Mouse (Mus musculus): ENCODE measurements around the gene Tagln. TPM values are rescaled to one million over a fixed set of nuclear protein-coding genes. Genes with fewer than 3 reads are reported as not detected.

Gene Tagln
- polyA plus RNA-seq, 1 experiment from 2014 or later, result 24.1 TPM

DNA sequence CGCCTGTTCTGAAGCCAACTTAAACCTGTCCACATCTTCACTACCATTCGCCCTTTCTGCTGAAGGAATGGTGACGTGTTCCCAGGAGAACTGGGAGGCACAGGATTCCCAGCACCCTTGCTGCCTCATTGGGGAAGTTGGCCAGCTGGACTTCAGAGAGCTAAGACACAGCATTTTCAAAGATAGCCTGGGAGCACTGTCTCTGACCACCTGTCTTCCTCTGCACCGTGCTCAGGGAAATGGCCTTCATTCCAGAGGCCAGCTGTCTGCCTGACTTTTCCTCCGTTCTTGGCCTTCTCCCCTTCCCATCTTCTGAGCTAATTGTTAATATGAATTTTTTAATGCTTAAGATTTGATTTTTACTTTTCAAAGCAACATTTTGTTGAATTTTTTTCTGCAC lies 6.6 kb downstream of the Tagln start:
- Histone ChIP-seq H3K27ac (ENCODE audit: low read depth, low read length) (no peak overlapping the region), H3K27me3 (replicated peaks; ENCODE audit: control insufficient read depth, insufficient read depth, low read length) (no peaks in the 10 kb centered on the region), H3K4me2 (no peak overlapping the region), H3K36me3 (ENCODE audit: control insufficient read depth, insufficient read depth, low read length) (peaks cover 26% of the 10 kb centered on the region; the same call in 1 of the 2 replicates), H3K4me3 (ENCODE audit: low read depth, low read length) (no peak overlapping the region), H3K4me1 (replicated peaks; ENCODE audit: control insufficient read depth, insufficient read depth, low read length) (no peaks in the 10 kb centered on the region), H3K9me3 (ENCODE audit: control insufficient read depth, low read length) (no peaks in the 10 kb centered on the region), H3K9ac (ENCODE audit: low read depth, low read length) (no peak overlapping the region)
- DNase-seq (ENCODE audit: low spot score) (no peak), ATAC-seq (replicated peaks; ENCODE audit: low FRiP score) (no peak)
- 84% methylated on average over 5 of the region's 5 CpGs for WGBS

DNA sequence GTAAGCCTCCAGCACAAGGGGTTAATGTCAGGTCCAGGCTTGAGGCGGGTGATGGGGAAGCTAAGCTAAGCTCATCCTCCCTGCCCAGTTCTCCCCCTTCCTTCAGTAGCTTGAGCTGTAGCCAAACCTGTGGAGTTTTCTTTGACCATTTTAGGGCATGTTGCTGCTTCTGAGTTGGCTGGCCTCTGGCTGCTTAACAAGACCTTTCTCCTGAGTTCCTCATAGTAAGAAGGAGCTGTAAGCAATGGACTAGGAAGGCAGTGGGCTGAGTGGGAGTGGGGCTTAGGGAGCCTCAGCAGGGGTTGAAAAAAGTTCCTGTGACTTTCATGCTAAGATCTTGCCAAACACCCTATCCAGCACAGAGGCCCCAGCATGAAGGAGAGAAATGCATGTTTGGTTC lies 16.0 kb downstream of the Tagln start:
- no peaks in the 10 kb centered on the region for H3K4me1 ChIP-seq (replicated peaks; ENCODE audit: control insufficient read depth, insufficient read depth, low read length)
- peaks cover 10% of the 10 kb centered on the region for H3K36me3 ChIP-seq (ENCODE audit: control insufficient read depth, insufficient read depth, low read length)
- ATAC-seq (replicated peaks; ENCODE audit: low FRiP score) (no peak), DNase-seq (ENCODE audit: low spot score) (no peak)
- H3K9ac ChIP-seq (ENCODE audit: low read depth, low read length), result no peak overlapping the region
- no peak overlapping the region for H3K27ac ChIP-seq (ENCODE audit: low read depth, low read length)
- no peak overlapping the region for H3K4me3 ChIP-seq (ENCODE audit: low read depth, low read length)
- H3K4me2 ChIP-seq, result no peak overlapping the region
- H3K27me3 ChIP-seq (replicated peaks; ENCODE audit: control insufficient read depth, insufficient read depth, low read length), result no peaks in the 10 kb centered on the region
- WGBS, result 65% methylated on average over 1 of the region's 1 CpGs
- H3K9me3 ChIP-seq (ENCODE audit: control insufficient read depth, low read length), result no peaks in the 10 kb centered on the region

DNA sequence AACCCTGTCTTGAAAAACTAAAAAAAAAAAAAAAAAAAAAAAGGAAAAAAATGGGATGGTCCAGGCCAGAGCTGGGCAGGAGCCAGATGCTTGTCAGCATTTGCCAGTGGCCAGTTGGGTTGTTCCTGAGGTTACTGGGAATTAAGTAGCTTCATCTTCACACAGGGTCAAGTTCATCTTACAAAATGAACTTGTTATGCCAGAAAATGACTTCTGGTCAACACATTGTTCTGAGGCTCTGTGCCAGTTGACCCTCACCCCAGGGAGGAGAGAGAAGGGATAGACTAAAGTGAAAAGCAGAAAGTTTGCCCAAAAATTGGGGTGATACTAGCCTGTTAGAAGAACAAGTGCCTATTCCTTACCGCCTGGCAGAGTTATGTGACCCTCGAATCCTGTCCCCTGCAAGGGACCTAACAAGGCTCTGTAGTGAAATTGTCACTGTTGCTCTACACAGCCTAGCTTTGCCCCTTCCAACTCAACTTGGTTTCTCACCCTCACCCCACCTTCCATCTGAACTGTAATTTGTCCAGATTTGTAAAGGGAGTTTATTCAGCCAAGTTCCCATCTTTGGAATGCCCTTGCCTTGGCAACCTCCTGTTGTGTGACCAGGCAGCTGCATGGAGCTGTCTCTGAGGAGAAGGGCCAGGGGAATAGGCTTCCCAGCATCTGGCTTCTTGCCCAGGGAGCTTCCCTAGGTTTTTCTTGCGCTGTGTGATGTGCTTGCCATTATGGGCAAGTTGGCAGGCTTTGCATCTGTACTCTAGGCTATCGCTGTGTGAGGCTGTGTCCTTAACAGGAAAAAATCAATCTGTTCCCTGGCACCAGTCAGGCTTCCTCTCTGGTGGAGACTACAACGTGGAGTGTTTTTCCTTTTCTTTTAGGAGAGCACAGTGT lies 18.6 kb downstream of the Tagln start:
- H3K36me3 ChIP-seq (ENCODE audit: control insufficient read depth, insufficient read depth, low read length), result peaks cover 14% of the 10 kb centered on the region
- WGBS, result 80% methylated on average over 5 of the region's 5 CpGs

DNA sequence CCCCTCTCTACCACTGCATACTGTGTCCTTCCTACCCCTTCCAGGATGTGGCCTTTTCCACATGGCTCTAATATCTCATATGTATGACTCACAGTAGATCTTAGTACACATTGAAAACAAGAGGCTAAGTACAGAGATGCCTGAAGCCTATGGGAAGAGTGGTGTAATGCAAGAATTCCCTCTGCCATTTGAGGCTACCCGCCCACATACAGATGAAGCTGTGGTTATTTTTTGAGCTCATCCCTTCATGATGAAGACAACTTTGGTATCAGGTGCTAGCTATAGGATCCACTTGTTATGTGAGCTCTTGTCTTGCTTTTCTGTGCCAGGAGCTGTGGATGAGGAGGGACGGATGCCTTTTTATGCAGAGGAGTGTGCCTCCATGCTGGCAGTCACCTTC lies 20.2 kb downstream of the Tagln start:
- Histone ChIP-seq H3K27me3 (replicated peaks; ENCODE audit: control insufficient read depth, insufficient read depth, low read length) (no peaks in the 10 kb centered on the region), H3K27ac (ENCODE audit: low read depth, low read length) (no peak overlapping the region), H3K4me2 (no peak overlapping the region), H3K4me3 (ENCODE audit: low read depth, low read length) (no peak overlapping the region), H3K9me3 (ENCODE audit: control insufficient read depth, low read length) (no peaks in the 10 kb centered on the region), H3K36me3 (ENCODE audit: control insufficient read depth, insufficient read depth, low read length) (peaks cover 16% of the 10 kb centered on the region), H3K4me1 (replicated peaks; ENCODE audit: control insufficient read depth, insufficient read depth, low read length) (no peaks in the 10 kb centered on the region), H3K9ac (ENCODE audit: low read depth, low read length) (no peak overlapping the region)
- 92% methylated on average over 2 of the region's 2 CpGs for WGBS
- DNase-seq (ENCODE audit: low spot score) (no peak), ATAC-seq (replicated peaks; ENCODE audit: low FRiP score) (no peak)

More for the DNA sequence above, 18.6 kb downstream of the Tagln start:
- no peaks in the 10 kb centered on the region for H3K4me1 ChIP-seq (replicated peaks; ENCODE audit: control insufficient read depth, insufficient read depth, low read length)
- no peak overlapping the region for H3K4me3 ChIP-seq (ENCODE audit: low read depth, low read length)
- H3K9me3 ChIP-seq (ENCODE audit: control insufficient read depth, low read length), result no peaks in the 10 kb centered on the region
- ATAC-seq (replicated peaks; ENCODE audit: low FRiP score), result no peak
- H3K9ac ChIP-seq (ENCODE audit: low read depth, low read length), result no peak overlapping the region
- H3K27ac ChIP-seq (ENCODE audit: low read depth, low read length), result no peak overlapping the region
- DNase-seq (ENCODE audit: low spot score), result no peak
- no peak overlapping the region for H3K4me2 ChIP-seq
- H3K27me3 ChIP-seq (replicated peaks; ENCODE audit: control insufficient read depth, insufficient read depth, low read length), result no peaks in the 10 kb centered on the region

DNA sequence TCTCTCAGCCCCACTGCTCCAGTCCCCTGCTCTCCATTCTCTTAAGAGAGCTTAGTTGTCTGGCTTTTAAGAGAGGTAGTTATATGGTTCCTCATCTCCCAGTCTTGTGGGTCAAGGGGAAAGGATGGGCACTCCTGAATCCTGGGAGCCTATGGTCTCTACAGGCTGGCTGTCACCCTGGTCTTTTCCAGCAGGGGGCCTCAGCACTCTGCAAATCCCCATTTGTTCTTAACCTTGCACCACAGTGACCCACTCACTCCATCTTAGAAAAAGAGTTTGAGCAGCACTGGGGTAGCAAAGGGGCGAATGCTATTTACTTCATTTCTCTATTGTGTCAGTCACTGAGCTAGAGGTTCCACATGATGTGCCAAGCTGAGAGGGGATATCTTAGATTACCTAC lies 24.2 kb downstream of the Tagln start:
- H3K4me1 ChIP-seq (replicated peaks; ENCODE audit: control insufficient read depth, insufficient read depth, low read length), result peaks cover 8% of the 10 kb centered on the region
- H3K27me3 ChIP-seq (replicated peaks; ENCODE audit: control insufficient read depth, insufficient read depth, low read length), result no peaks in the 10 kb centered on the region
- H3K36me3 ChIP-seq (ENCODE audit: control insufficient read depth, insufficient read depth, low read length), result peaks cover 15% of the 10 kb centered on the region; the same call in 1 of the 2 replicates
- H3K9ac ChIP-seq (ENCODE audit: low read depth, low read length), result no peak overlapping the region
- no peaks in the 10 kb centered on the region for H3K9me3 ChIP-seq (ENCODE audit: control insufficient read depth, low read length)
- H3K27ac ChIP-seq (ENCODE audit: low read depth, low read length), result no peak overlapping the region
- no peak for DNase-seq (ENCODE audit: low spot score)
- no peak overlapping the region for H3K4me2 ChIP-seq
- ATAC-seq (replicated peaks; ENCODE audit: low FRiP score), result no peak
- 60% methylated on average over 1 of the region's 1 CpGs for WGBS
- no peak overlapping the region for H3K4me3 ChIP-seq (ENCODE audit: low read depth, low read length)

DNA sequence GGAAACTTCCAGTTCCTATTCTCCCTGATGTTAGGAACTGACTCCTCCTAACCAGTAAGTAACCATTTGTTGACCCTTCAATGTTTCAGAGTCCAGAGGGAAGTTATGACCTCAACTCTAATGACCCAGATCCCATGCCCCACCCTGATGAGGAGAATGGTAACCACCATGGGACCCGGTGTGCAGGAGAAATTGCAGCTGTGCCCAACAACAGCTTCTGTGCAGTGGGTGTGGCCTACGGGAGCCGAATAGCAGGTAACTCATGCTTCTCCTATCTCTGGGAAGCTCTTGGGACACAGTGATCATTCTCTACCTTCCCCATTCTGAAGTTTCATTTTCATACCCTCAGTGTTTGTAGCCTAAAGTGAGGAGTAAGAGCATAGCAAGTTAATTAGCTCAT lies 24.9 kb downstream of the Tagln start:
- 93% methylated on average over 3 of the region's 3 CpGs for WGBS
- peaks cover 15% of the 10 kb centered on the region; the same call in 1 of the 2 replicates for H3K36me3 ChIP-seq (ENCODE audit: control insufficient read depth, insufficient read depth, low read length)
- H3K27ac ChIP-seq (ENCODE audit: low read depth, low read length), result no peak overlapping the region

DNA sequence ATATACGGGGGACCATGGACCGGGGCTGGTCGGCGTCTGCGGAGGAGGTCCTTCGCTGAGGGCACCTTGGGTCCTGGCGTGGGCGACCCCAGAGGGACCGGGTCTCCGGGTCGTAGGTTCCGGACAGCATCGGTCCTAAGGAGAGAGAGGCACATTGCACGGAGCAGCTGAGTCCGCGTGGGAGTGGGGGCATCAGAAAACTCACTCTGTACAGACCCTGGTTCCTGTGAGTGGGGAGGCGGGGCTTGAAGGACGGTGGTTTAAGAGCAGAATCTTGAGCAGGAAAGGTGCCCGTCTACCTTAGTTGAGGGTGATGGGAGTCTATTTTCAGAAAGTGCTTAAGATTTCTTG lies 28.8 kb downstream of the Tagln start:
- Histone ChIP-seq H3K4me2 (peak overlapping the region; percentile 66), H3K36me3 (ENCODE audit: control insufficient read depth, insufficient read depth, low read length) (peaks cover 8% of the 10 kb centered on the region; the same call in 1 of the 2 replicates), H3K4me3 (ENCODE audit: low read depth, low read length) (peak overlapping the region; percentile 90), H3K27me3 (replicated peaks; ENCODE audit: control insufficient read depth, insufficient read depth, low read length) (no peaks in the 10 kb centered on the region), H3K9me3 (ENCODE audit: control insufficient read depth, low read length) (no peaks in the 10 kb centered on the region), H3K27ac (ENCODE audit: low read depth, low read length) (peak overlapping the region; percentile 91; the same call in 1 of the 2 replicates), H3K9ac (ENCODE audit: low read depth, low read length) (peak overlapping the region; percentile 91), H3K4me1 (replicated peaks; ENCODE audit: control insufficient read depth, insufficient read depth, low read length) (peaks cover 12% of the 10 kb centered on the region)
- WGBS, result under 1% methylated on average over 19 of the region's 19 CpGs
- ATAC-seq (replicated peaks; ENCODE audit: low FRiP score) (no peak; the same call in 1 of the 2 replicates), DNase-seq (ENCODE audit: low spot score) (no peak)

More for the DNA sequence above, 24.9 kb downstream of the Tagln start:
- Histone ChIP-seq H3K9ac (ENCODE audit: low read depth, low read length) (no peak overlapping the region), H3K4me2 (no peak overlapping the region), H3K9me3 (ENCODE audit: control insufficient read depth, low read length) (no peaks in the 10 kb centered on the region), H3K27me3 (replicated peaks; ENCODE audit: control insufficient read depth, insufficient read depth, low read length) (no peaks in the 10 kb centered on the region), H3K4me1 (replicated peaks; ENCODE audit: control insufficient read depth, insufficient read depth, low read length) (peaks cover 8% of the 10 kb centered on the region), H3K4me3 (ENCODE audit: low read depth, low read length) (no peak overlapping the region)
- ATAC-seq (replicated peaks; ENCODE audit: low FRiP score) (no peak), DNase-seq (ENCODE audit: low spot score) (no peak)

DNA sequence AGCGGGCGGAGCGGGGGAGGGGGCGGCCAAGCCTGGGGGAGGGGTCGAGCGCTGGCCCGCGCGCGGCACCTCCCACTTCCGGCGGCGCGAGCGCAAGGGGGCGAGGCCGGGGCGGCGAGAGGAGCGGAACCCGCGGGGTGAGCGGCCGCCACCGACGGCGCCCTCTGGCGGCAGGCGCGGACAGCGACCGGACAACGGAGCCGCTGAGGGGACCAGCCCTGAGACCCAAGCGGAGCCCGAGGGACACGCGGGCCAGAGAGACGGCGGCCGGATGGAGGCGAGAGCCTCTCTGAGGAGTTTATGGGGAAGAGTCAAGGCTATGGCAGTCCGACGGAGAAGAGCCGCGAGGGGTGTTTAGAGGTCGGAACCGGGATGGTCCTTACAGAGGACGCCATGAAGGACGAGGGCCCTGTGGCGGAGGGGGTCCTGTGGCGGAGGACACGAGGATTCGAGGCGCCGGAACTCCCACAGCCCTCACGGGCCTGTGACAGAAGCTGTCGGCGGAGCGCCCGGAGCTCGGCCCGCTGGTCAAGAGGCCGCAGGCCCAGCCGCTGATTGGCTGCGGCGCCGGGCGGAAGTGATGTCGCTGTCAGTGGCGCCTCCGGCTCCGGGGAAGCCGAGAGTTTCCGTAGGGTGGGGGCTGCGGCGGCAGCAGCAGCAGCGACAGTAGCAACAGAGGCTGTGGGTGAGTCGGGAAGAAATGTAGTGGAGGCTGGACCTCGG lies 29.3 kb downstream of the Tagln start, which contains the start of the genes Pcsk7 and Rnf214:
Pcsk7 (plus strand) TSS at position 143 of the 723 bp plus-strand sequence.
Rnf214 (minus strand) TSS at position 557 of the 723 bp plus-strand sequence.
- H3K4me3 ChIP-seq (ENCODE audit: low read depth, low read length), result peak within 1 kb of the TSS; percentile 90
- peak within 1 kb of the TSS; percentile 91 for H3K27ac ChIP-seq (ENCODE audit: low read depth, low read length)
- H3K36me3 ChIP-seq (ENCODE audit: control insufficient read depth, insufficient read depth, low read length), result peaks cover 11% of the 10 kb centered on the region; the same call in 1 of the 2 replicates
- H3K4me1 ChIP-seq (replicated peaks; ENCODE audit: control insufficient read depth, insufficient read depth, low read length), result peaks cover 12% of the 10 kb centered on the region
- ATAC-seq (replicated peaks; ENCODE audit: low FRiP score) (peak; percentile 90), DNase-seq (ENCODE audit: low spot score) (peak; percentile 86)
- H3K27me3 ChIP-seq (replicated peaks; ENCODE audit: control insufficient read depth, insufficient read depth, low read length), result no peaks in the 10 kb centered on the region
- peak within 1 kb of the TSS; percentile 91 for H3K9ac ChIP-seq (ENCODE audit: low read depth, low read length)
- H3K9me3 ChIP-seq (ENCODE audit: control insufficient read depth, low read length), result no peaks in the 10 kb centered on the region
- peak within 1 kb of the TSS; percentile 79 for H3K4me2 ChIP-seq
- under 1% methylated on average over 75 of the region's 80 CpGs for WGBS

Data from liver, embryonic 11.5 days (tissue).